Mouse (Mus musculus) erythroblast, embryonic 14.5 days (primary cell): ENCODE results near the gene Mcoln1.

ENCODE experiments used
- GATA1 ChIP-seq: IDR thresholded peaks from 2 replicates; pipeline ENCODE4 v1.6.1; 2012; ENCODE audit warnings: low read length, inconsistent platforms, mixed read lengths
- TAL1 ChIP-seq: IDR thresholded peaks from 3 replicates; pipeline ENCODE4 v1.6.1; 2012; ENCODE audit warnings: low read length, inconsistent platforms, mixed read lengths

DNA sequence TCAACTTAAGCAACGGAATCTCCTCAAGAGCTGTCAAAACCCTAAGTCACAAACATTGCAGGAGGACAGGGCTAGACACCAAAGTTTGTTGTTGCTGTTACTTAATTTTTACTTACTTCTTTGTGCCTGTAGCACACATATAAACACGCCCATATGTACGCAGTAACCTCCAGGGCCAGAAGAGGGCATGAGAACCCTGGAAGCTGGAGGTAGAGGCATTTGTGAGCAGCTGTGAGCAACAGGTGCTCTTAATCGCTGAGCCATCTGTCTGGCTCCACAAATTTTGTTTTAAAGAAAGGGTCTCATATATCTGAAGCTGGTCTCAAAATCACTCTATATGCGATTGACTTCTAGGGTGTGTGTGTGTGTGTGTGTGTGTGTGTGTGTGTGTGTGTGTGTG, 35.9 kb upstream of the Mcoln1 start:
- TF ChIP-seq GATA1 (no peak), TAL1 (no peak)
